Mouse (Mus musculus) neural tube, embryonic 12.5 days (tissue): ENCODE data around the gene Ces1f. TPM values are rescaled to one million over a fixed set of nuclear protein-coding genes. Genes with fewer than 3 reads are reported as not detected.
"Not testable (repeated sequence)": the region's sequence is repeated elsewhere in the genome, so short reads cannot be mapped to it uniquely, and the experiment has no call there.

Experiments used
- ATAC-seq: fragments of 200-750 bp; cut with Nextera tagmentation; 2 replicates; pipeline ENCODE4 v1.8.0; 2017; ENCODE audit warnings: low read depth, mild to moderate bottlenecking, moderate TSS enrichment, moderate library complexity; ENCODE audit not compliant: low FRiP score
- H3K27ac ChIP-seq: fragments of 300-500 bp; sonication (generic); 2 replicates; pipeline ENCODE4 v1.5.1; 2016
- H3K27me3 ChIP-seq: fragments of 300-500 bp; sonication (generic); replicated peaks from 2 replicates; pipeline ENCODE4 v1.6.1; 2016; ENCODE audit warnings: mild to moderate bottlenecking
- H3K36me3 ChIP-seq: fragments of 300-500 bp; sonication (generic); 2 replicates; pipeline ENCODE4 v1.6.1; 2016; ENCODE audit warnings: mild to moderate bottlenecking
- H3K4me1 ChIP-seq: fragments of 300-500 bp; sonication (generic); 2 replicates; pipeline ENCODE4 v1.6.1; 2016
- H3K4me2 ChIP-seq: fragments of 300-500 bp; sonication (generic); replicated peaks from 2 replicates; pipeline ENCODE4 v1.6.1; 2016; ENCODE audit warnings: mild to moderate bottlenecking
- H3K4me3 ChIP-seq: fragments of 300-500 bp; sonication (generic); 2 replicates; pipeline ENCODE4 v1.5.1; 2016
- H3K9ac ChIP-seq: fragments of 300-500 bp; sonication (generic); 2 replicates; pipeline ENCODE4 v1.6.1; 2016; ENCODE audit warnings: mild to moderate bottlenecking
- H3K9me3 ChIP-seq: fragments of 300-500 bp; sonication (generic); 2 replicates; pipeline ENCODE4 v1.6.1; 2016; ENCODE audit warnings: mild to moderate bottlenecking
- WGBS: fragments of 180-500 bp; shearing (Covaris S2); methylation state at CpG from one replicate; pipeline ENCODE4 v1.1.7; 2016; 5-methylcytosine and 5-hydroxymethylcytosine counted together
- polyA plus RNA-seq: library from polyadenylated mRNA; unstranded; fragments of >200 nt; fragmentation: Nextera tagmentation; extraction: Ambion mirVana; gene quantifications from 2 replicates; pipeline ENCODE4 v1.2.1, GENCODE M21; 2016

Ces1f gene
- polyA plus RNA-seq, 1 experiment from 2014 or later: not detected

DNA sequence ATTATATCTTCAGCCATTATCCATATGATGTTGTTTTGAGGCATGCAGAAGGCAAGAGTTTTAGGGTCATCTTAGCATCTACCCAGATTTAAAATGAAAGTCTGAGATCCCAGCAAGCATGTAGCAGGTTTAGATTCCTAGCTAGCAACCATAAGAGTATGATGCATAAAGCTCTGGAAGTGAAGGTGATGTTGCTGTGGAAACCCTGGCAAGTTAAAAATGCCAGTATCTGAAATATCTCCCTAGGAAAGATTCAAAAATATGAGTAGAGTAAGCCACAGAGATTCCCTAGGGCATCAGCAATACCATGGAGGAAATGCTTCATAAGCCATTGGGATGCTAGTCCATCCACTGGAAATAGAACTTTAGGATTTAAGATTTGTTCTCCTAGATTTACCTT is 39.7 kb downstream of the Ces1f start:
- H3K36me3 ChIP-seq: no peaks in the 10 kb centered on the region
- no peak overlapping the region for H3K4me2 ChIP-seq
- ATAC-seq: no peak
- no peaks in the 10 kb centered on the region for H3K27me3 ChIP-seq
- no peak overlapping the region for H3K27ac ChIP-seq
- no peaks in the 10 kb centered on the region for H3K9me3 ChIP-seq
- H3K4me3 ChIP-seq: no peak overlapping the region
- H3K4me1 ChIP-seq: no peaks in the 10 kb centered on the region
- no peak overlapping the region for H3K9ac ChIP-seq

DNA sequence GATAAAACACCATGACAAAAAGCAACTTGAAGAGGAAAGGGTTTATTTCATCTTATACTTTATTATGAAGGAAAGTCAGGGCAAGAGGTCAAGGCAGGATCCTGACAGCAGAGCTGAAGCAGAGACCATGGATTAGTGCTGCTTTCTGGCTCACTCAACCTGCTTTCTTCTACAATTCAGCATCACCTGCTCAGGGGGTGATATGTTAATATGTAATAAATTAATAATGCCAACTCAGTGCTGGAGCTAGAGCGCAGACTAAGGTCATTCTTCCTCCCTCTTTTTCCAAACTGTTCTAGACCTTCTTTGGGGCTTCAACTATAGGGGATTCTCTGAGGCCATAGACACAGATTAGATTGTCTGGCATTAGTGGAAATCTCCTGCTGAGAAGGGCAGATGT is 43.9 kb downstream of the Ces1f start:
- Histone ChIP-seq H3K9ac (no peak overlapping the region), H3K27ac (no peak overlapping the region), H3K4me2 (no peak overlapping the region), H3K9me3 (no peaks in the 10 kb centered on the region), H3K27me3 (no peaks in the 10 kb centered on the region), H3K4me3 (no peak overlapping the region), H3K4me1 (no peaks in the 10 kb centered on the region), H3K36me3 (no peaks in the 10 kb centered on the region)
- no peak for ATAC-seq
- 94% methylated on average over 1 of the region's 1 CpGs for WGBS

DNA sequence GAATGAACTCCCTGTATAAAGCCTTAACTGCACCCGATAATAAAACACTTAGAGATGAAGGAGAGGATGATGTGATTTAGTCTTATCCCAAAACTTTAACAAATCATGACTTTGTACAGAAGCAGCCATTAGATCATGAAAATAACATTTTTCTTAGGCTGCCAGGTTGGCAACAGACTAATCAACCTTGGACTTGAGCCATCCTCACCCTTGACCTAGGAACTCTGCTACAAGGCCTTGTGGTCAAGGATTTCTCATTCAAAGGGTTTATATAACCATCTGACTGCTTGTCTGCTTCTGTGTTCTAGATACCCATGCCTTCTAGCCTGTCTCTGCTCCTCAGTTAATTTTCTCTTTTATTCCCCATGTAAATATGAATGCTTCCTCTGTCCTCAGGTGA is 44.8 kb downstream of the Ces1f start:
- Histone ChIP-seq H3K9ac (no peak overlapping the region), H3K36me3 (no peaks in the 10 kb centered on the region), H3K4me1 (no peaks in the 10 kb centered on the region), H3K4me2 (no peak overlapping the region), H3K9me3 (no peaks in the 10 kb centered on the region), H3K4me3 (no peak overlapping the region), H3K27me3 (no peaks in the 10 kb centered on the region), H3K27ac (no peak overlapping the region)
- WGBS: 89% methylated on average over 1 of the region's 1 CpGs
- ATAC-seq: no peak

DNA sequence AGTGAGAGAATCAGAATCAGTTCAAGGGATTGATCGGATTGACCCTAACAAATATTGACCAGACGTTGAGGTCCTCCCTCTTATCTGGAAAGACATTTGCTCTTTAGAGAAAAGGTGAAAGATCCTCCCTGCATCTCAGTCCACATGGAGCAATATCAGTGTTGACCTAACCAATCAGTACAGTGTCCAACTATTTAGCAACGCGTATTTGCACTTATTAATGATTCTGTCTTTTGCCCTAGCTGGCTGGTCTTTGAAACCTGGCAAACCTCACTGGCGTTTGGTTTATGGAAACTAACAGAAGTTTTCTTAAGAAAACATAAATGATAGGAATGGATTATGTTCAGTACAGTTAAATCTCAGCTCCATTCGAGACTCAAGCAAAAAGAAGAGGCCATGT is 45.5 kb downstream of the Ces1f start:
- Histone ChIP-seq H3K27me3 (no peaks in the 10 kb centered on the region), H3K4me2 (no peak overlapping the region), H3K4me3 (no peak overlapping the region), H3K36me3 (no peaks in the 10 kb centered on the region), H3K9me3 (no peaks in the 10 kb centered on the region), H3K27ac (no peak overlapping the region), H3K9ac (no peak overlapping the region), H3K4me1 (no peaks in the 10 kb centered on the region)
- 87% methylated on average over 6 of the region's 6 CpGs for WGBS
- no peak for ATAC-seq

DNA sequence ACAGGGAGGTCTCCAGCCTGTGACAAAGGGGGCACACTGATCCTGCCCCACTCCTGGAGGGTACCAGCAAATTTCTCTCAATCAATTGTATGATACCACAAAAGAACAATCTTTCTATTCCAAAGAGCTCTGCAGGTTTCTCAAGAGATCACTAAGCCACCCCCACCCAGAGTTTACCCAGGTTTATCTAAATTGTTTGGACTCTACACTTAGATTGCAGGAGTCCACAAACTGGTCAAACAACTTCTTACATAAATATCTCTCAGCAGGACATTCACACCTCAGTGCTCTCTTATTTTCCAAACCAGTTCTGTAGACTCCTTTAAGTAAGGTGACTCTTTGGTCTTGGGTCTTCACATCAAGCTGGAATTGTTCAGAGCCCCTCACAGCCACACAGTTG is 50.1 kb downstream of the Ces1f start, which contains the start of gene Ces1e:
TSS of gene Ces1e (minus strand) at position 174 of the 400 bp plus-strand sequence.
- Histone ChIP-seq H3K36me3 (no peaks in the 10 kb centered on the region), H3K4me1 (no peaks in the 10 kb centered on the region), H3K9me3 (no peaks in the 10 kb centered on the region), H3K4me2 (no peak within 1 kb of the TSS), H3K9ac (no peak within 1 kb of the TSS), H3K4me3 (no peak within 1 kb of the TSS), H3K27me3 (no peaks in the 10 kb centered on the region), H3K27ac (no peak within 1 kb of the TSS)
- ATAC-seq: no peak

DNA sequence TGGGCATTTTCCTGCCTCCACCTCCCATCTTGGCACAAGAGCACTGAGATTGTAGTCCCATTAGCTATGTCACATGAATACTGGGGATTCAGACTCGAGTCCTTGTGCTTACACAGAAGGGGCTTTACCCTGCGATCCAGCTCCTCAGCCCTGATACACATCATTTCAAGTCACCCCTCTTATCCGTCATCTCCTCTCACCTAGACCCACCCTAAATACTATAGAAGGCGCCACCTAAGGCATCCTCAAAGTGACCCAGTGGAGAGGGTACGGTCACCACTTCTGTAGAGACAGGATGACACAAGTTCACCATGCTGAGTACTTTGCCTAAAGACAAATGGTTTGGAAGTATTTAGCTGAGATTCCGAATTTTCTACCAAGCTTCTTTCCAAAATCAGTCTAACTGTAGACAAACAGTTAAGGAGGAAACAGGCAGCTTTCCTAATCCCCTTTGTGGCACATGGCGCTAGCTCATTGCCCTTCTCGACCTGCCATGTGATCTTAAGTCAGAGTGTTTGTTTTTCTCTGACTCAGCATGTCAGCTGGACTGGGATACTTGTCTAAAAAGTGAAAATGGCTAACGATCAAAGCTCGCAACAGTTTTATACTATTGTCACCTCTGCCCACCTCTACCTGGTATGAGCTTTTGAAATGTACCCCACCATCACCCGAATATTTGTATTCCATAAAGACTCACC is 50.7 kb downstream of the Ces1f start:
- WGBS: 80% methylated on average over 11 of the region's 11 CpGs
- Histone ChIP-seq H3K9ac (no peak overlapping the region), H3K27me3 (no peaks in the 10 kb centered on the region), H3K4me3 (no peak overlapping the region), H3K9me3 (no peaks in the 10 kb centered on the region), H3K36me3 (no peaks in the 10 kb centered on the region), H3K4me2 (no peak overlapping the region), H3K4me1 (no peaks in the 10 kb centered on the region), H3K27ac (no peak overlapping the region)
- no peak for ATAC-seq

DNA sequence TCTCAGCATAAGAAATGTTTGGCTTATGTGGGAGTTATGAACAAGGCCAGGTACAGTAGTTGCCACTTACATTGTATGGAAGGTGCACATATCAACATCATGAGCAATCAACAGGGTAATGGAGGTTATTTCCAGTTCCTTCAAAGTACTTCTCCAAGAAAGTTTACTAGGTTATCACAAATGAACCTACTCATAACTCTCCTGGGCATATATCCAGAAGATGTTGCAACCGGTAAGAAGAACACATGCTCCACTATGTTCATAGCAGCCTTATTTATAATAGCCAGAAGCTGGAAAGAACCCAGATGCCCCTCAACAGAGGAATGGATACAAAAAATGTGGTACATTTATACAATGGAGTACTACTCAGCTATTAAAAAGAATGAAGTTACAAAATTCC is 53.1 kb downstream of the Ces1f start:
- not testable (repeated sequence) for H3K4me1 ChIP-seq, H3K4me2 ChIP-seq, H3K27ac ChIP-seq, H3K36me3 ChIP-seq, H3K9me3 ChIP-seq, H3K27me3 ChIP-seq, H3K9ac ChIP-seq, ATAC-seq, H3K4me3 ChIP-seq
- WGBS: 97% methylated on average over 1 of the region's 1 CpGs

DNA sequence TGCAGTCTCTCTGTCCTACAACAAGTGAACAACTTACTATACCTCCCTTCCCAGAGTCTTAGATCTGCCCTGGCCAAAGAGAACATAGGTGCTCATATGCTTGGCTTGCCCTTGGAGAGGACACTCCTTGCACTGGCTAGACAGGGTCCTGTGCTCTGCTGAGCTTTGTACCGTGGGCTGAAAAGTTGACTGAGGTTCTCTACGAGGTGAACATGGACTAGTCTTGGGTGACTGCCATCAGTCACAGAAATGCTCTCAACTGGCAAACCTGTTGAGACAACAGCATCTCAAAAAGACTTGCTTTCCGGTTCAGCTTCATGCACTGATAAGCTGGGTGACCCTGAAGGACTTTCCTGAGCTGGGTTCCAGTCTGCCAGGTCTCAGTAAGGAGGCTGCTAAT is 57.7 kb downstream of the Ces1f start:
- Histone ChIP-seq H3K4me1 (no peaks in the 10 kb centered on the region), H3K4me3 (no peak overlapping the region), H3K27me3 (no peaks in the 10 kb centered on the region), H3K4me2 (no peak overlapping the region), H3K9ac (no peak overlapping the region), H3K27ac (no peak overlapping the region), H3K9me3 (no peaks in the 10 kb centered on the region), H3K36me3 (no peaks in the 10 kb centered on the region)
- ATAC-seq: no peak
- 90% methylated on average over 3 of the region's 3 CpGs for WGBS

DNA sequence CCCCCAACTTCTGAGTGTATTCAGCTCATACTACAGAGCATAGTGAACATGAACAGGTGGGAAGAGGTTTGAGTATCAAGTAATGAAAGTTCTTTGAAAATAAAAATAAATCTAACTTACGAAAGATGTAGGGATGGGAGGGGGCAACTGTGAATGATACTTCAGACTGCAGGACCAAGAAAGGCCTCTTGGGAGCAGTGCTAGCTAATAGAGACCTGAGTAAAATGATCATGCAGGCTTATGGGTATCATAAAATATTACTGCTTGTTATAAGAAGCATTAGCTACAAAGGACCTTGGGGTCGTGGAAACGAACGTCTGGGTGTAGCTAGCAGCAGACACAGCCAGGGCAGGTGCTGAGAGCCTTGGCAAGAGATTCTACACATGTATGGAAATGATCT is 61.7 kb downstream of the Ces1f start:
- H3K27me3 ChIP-seq: no peaks in the 10 kb centered on the region
- H3K27ac ChIP-seq: no peak overlapping the region
- H3K9ac ChIP-seq: no peak overlapping the region
- no peaks in the 10 kb centered on the region for H3K9me3 ChIP-seq
- ATAC-seq: no peak
- no peaks in the 10 kb centered on the region for H3K36me3 ChIP-seq
- H3K4me3 ChIP-seq: no peak overlapping the region
- no peak overlapping the region for H3K4me2 ChIP-seq
- 67% methylated on average over 4 of the region's 4 CpGs for WGBS
- no peaks in the 10 kb centered on the region for H3K4me1 ChIP-seq

DNA sequence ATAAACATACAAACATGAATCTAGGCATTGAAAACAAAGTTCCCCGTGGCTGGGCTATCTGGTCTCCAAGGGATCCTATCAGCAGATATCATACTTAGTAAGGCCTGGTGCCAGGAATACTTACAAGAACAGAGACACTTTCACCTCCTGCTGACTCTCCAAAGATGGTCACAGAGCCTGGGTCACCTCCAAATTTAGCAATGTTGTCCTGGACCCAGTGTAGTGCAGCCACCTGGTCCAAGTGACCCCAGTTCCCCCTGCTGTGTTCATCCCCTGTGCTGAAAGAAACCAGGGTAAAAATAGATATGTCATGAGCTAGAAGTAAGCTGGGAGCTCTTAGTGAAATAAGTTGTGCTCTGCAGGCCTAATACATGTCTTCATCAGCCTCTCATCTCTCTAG is 62.2 kb downstream of the Ces1f start:
- Histone ChIP-seq H3K27me3 (no peaks in the 10 kb centered on the region), H3K9me3 (no peaks in the 10 kb centered on the region), H3K4me1 (no peaks in the 10 kb centered on the region), H3K4me3 (no peak overlapping the region), H3K27ac (no peak overlapping the region), H3K9ac (no peak overlapping the region), H3K36me3 (no peaks in the 10 kb centered on the region), H3K4me2 (no peak overlapping the region)
- WGBS: 76% methylated on average over 1 of the region's 1 CpGs
- no peak for ATAC-seq

DNA sequence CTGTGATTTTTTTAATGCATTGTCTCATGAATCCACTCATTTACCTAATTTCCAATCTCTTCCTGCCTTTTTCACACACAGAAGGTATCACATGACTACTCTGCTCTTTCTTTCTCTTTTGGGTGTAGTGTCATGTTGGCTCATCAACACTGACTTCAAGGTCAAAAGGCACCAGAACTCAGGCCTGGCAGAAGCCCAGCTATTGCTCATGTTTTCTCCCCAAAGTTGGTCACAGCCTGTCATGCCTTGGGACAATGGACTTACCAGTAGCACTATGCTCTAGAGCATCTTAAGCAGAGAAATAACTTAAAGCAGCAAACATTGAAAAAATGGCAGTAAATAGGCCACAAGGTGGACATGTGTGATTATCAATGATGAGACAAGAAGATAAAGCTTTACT is 68.5 kb downstream of the Ces1f start:
- H3K9ac ChIP-seq: no peak overlapping the region
- no peaks in the 10 kb centered on the region for H3K9me3 ChIP-seq
- no peak overlapping the region for H3K27ac ChIP-seq
- no peaks in the 10 kb centered on the region for H3K36me3 ChIP-seq
- H3K27me3 ChIP-seq: no peaks in the 10 kb centered on the region
- no peak for ATAC-seq
- H3K4me3 ChIP-seq: no peak overlapping the region
- H3K4me1 ChIP-seq: no peaks in the 10 kb centered on the region
- H3K4me2 ChIP-seq: no peak overlapping the region
